Mouse (Mus musculus) thymus, adult 2 months (tissue): Measurements from ENCODE around the gene Sdhb. TPM values are rescaled to one million over a fixed set of nuclear protein-coding genes. Genes with fewer than 3 reads are reported as not detected.

Source experiments
- DNase-seq: peaks from one replicate; pipeline ENCODE4 v3.0.0; 2021
- H3K27ac ChIP-seq: fragments of 200-500 bp; 2 replicates; pipeline ENCODE4 v1.5.1; 2012; ENCODE audit warnings: low read length, control low read depth; ENCODE audit not compliant: control insufficient read depth, insufficient read depth
- H3K27me3 ChIP-seq: fragments of 200-500 bp; 2 replicates; pipeline ENCODE4 v1.6.1; 2012; ENCODE audit warnings: mild to moderate bottlenecking, low read length, moderate library complexity, mixed read lengths; ENCODE audit not compliant: control insufficient read depth, insufficient read depth
- H3K36me3 ChIP-seq: fragments of 200-500 bp; 2 replicates; pipeline ENCODE4 v1.6.1; 2012; ENCODE audit warnings: mild to moderate bottlenecking, low read length, moderate library complexity; ENCODE audit not compliant: control insufficient read depth, insufficient read depth
- H3K4me1 ChIP-seq: fragments of 200-500 bp; replicated peaks from 2 replicates; pipeline ENCODE4 v1.6.1; 2012; ENCODE audit warnings: low read length; ENCODE audit not compliant: control insufficient read depth, insufficient read depth
- H3K4me3 ChIP-seq: fragments of 200-500 bp; 2 replicates; pipeline ENCODE4 v1.5.1; 2012; ENCODE audit warnings: mild to moderate bottlenecking, low read length, control low read depth, moderate library complexity; ENCODE audit not compliant: control insufficient read depth, insufficient read depth
- CTCF ChIP-seq: fragments of 200-500 bp; IDR thresholded peaks from 2 replicates; pipeline ENCODE4 v1.5.1; 2012; ENCODE audit warnings: mild to moderate bottlenecking, control low read depth, low read length, moderate library complexity, borderline replicate concordance; ENCODE audit not compliant: control insufficient read depth, poor library complexity, insufficient read depth; ENCODE audit errors: extremely low read depth
- POLR2A ChIP-seq: fragments of 200-500 bp; IDR thresholded peaks from 2 replicates; pipeline ENCODE4 v1.6.1; 2012; ENCODE audit warnings: mild to moderate bottlenecking, low read length, control low read depth, moderate library complexity; ENCODE audit not compliant: control insufficient read depth, poor library complexity, insufficient read depth; ENCODE audit errors: extremely low read depth
- WGBS: fragments of 180-500 bp; shearing (Covaris S2); methylation state at CpG from one replicate; pipeline ENCODE4 v1.1.7; 2018; 5-methylcytosine and 5-hydroxymethylcytosine counted together
- polyA plus RNA-seq: library from polyadenylated mRNA; depleted of rRNA; stranded (reverse); fragments of >200 nt; gene quantifications from 2 replicates; pipeline ENCODE4 v1.2.3, GENCODE M21; 2012

Sdhb gene
- polyA plus RNA-seq, 1 experiment: 239 TPM

- 2% methylated on average over 38 of the region's 38 CpGs for WGBS
- Histone ChIP-seq H3K4me1 (peaks cover 32% of the 10 kb centered on the region), H3K4me3 (peak overlapping the region; percentile 82), H3K36me3 (peaks cover 4% of the 10 kb centered on the region), H3K27me3 (no peaks in the 10 kb centered on the region), H3K27ac (peak overlapping the region; percentile 24; the same call in 1 of the 2 replicates)
- TF ChIP-seq POLR2A (no peak), CTCF (no peak)
- DNase-seq: no peak
Observed at GRCm38 (mm10) chr4:140961467-140962206, 634 bp downstream of the Sdhb start.

- no peak overlapping the region; the same call in 1 of the 2 replicates for H3K4me3 ChIP-seq
- WGBS: 61% methylated on average over 8 of the region's 8 CpGs
- peaks cover 25% of the 10 kb centered on the region for H3K4me1 ChIP-seq
- TF ChIP-seq POLR2A: no peak
- no peak for TF ChIP-seq CTCF
- H3K36me3 ChIP-seq: peaks cover 5% of the 10 kb centered on the region
- H3K27me3 ChIP-seq: no peaks in the 10 kb centered on the region
- H3K27ac ChIP-seq: no peak overlapping the region
- no peak for DNase-seq
Observed at GRCm38 (mm10) chr4:140962207-140962909, 1.4 kb downstream of the Sdhb start.

GRCm38 (mm10) chr4:140962950-140963349 lies 1.9 kb downstream of the Sdhb start:
- H3K27me3 ChIP-seq: no peaks in the 10 kb centered on the region
- TF ChIP-seq POLR2A (no peak), CTCF (no peak)
- H3K4me3 ChIP-seq: no peak overlapping the region
- peaks cover 5% of the 10 kb centered on the region for H3K36me3 ChIP-seq
- 80% methylated on average over 5 of the region's 5 CpGs for WGBS
- peaks cover 21% of the 10 kb centered on the region for H3K4me1 ChIP-seq
- H3K27ac ChIP-seq: no peak overlapping the region
- no peak for DNase-seq

- Histone ChIP-seq H3K4me3 (no peak overlapping the region), H3K36me3 (peaks cover 5% of the 10 kb centered on the region), H3K27ac (peak overlapping the region; percentile 31; the same call in 1 of the 2 replicates), H3K4me1 (peaks cover 21% of the 10 kb centered on the region), H3K27me3 (no peaks in the 10 kb centered on the region)
- DNase-seq: no peak
- TF ChIP-seq POLR2A (no peak), CTCF (no peak)
- 66% methylated on average over 9 of the region's 9 CpGs for WGBS
Observed at GRCm38 (mm10) chr4:140963941-140964597, 3.1 kb downstream of the Sdhb start.

GRCm38 (mm10) chr4:140964620-140965019 lies 3.6 kb downstream of the Sdhb start:
- 12% methylated on average over 7 of the region's 7 CpGs for WGBS
- Histone ChIP-seq H3K27me3 (no peaks in the 10 kb centered on the region), H3K4me3 (no peak overlapping the region), H3K4me1 (peaks cover 21% of the 10 kb centered on the region), H3K27ac (no peak overlapping the region), H3K36me3 (peaks cover 8% of the 10 kb centered on the region)
- peak; percentile 70 for DNase-seq
- TF ChIP-seq POLR2A (no peak), CTCF (peak; percentile 66; the same call in 1 of the 2 replicates)

- TF ChIP-seq CTCF (no peak), POLR2A (no peak)
- Histone ChIP-seq H3K4me3 (no peak overlapping the region), H3K27ac (no peak overlapping the region), H3K27me3 (no peaks in the 10 kb centered on the region), H3K4me1 (peaks cover 6% of the 10 kb centered on the region), H3K36me3 (peaks cover 35% of the 10 kb centered on the region)
- WGBS: 95% methylated on average over 11 of the region's 11 CpGs
- DNase-seq: no peak
Observed at GRCm38 (mm10) chr4:140967386-140968159, 6.6 kb downstream of the Sdhb start.
